Mouse (Mus musculus) liver, embryonic 11.5 days (tissue): ENCODE data around the gene Atat1. TPM values are rescaled to one million over a fixed set of nuclear protein-coding genes. Genes with fewer than 3 reads are reported as not detected.

Experiments
- ATAC-seq: fragments of 200-750 bp; cut with Nextera tagmentation; replicated peaks from 2 replicates; pipeline ENCODE4 v1.8.0; 2017; ENCODE audit warnings: moderate number of reproducible peaks, mild to moderate bottlenecking, moderate TSS enrichment, moderate library complexity; ENCODE audit not compliant: low FRiP score
- DNase-seq: peaks from one replicate; pipeline ENCODE4 v3.0.0-alpha.2; 2017; ENCODE audit warnings: low spot score
- H3K27ac ChIP-seq: fragments of 300-500 bp; sonication (generic); 2 replicates; pipeline ENCODE4 v1.5.1; 2014; ENCODE audit warnings: mild to moderate bottlenecking, low read depth, low read length, control low read depth
- H3K27me3 ChIP-seq: fragments of 300-500 bp; sonication (generic); replicated peaks from 2 replicates; pipeline ENCODE4 v1.6.1; 2014; ENCODE audit warnings: low read length, mixed read lengths; ENCODE audit not compliant: control insufficient read depth, insufficient read depth
- H3K36me3 ChIP-seq: fragments of 300-500 bp; sonication (generic); 2 replicates; pipeline ENCODE4 v1.6.1; 2014; ENCODE audit warnings: mild to moderate bottlenecking, low read length, moderate library complexity, mixed read lengths; ENCODE audit not compliant: control insufficient read depth, insufficient read depth
- H3K4me1 ChIP-seq: fragments of 300-500 bp; sonication (generic); replicated peaks from 2 replicates; pipeline ENCODE4 v1.6.1; 2014; ENCODE audit warnings: low read length, mixed read lengths; ENCODE audit not compliant: control insufficient read depth, insufficient read depth
- H3K4me2 ChIP-seq: fragments of 300-500 bp; sonication (generic); 2 replicates; pipeline ENCODE4 v1.6.1; 2014; ENCODE audit warnings: mild to moderate bottlenecking, control low read depth, moderate library complexity
- H3K4me3 ChIP-seq: fragments of 300-500 bp; sonication (generic); 2 replicates; pipeline ENCODE4 v1.5.1; 2014; ENCODE audit warnings: low read depth, low read length, control low read depth
- H3K9ac ChIP-seq: fragments of 300-500 bp; sonication (generic); 2 replicates; pipeline ENCODE4 v1.6.1; 2014; ENCODE audit warnings: low read depth, low read length, control low read depth
- H3K9me3 ChIP-seq: fragments of 300-500 bp; sonication (generic); 2 replicates; pipeline ENCODE4 v1.6.1; 2016; ENCODE audit warnings: low read length, inconsistent platforms, mixed read lengths; ENCODE audit not compliant: control insufficient read depth
- WGBS: fragments of 180-500 bp; shearing (Covaris S2); extraction: QIAGEN DNeasy Blood & Tissue Kit; methylation state at CpG from one replicate; pipeline ENCODE4 v1.1.7; 2014; 5-methylcytosine and 5-hydroxymethylcytosine counted together
- polyA plus RNA-seq: library from polyadenylated mRNA; unstranded; fragments of >200 nt; fragmentation: Nextera tagmentation; extraction: Ambion mirVana; gene quantifications from 2 replicates; pipeline ENCODE4 v1.2.1, GENCODE M21; 2014

The Atat1 gene
- polyA plus RNA-seq, 1 experiment from 2014 or later, result 40.0 TPM

- Histone ChIP-seq H3K4me1 (peaks cover 40% of the 10 kb centered on the region), H3K27me3 (peaks cover 4% of the 10 kb centered on the region; the same call in 1 of the 2 replicates)
Observed at GRCm38 (mm10) chr17:35865481-35866280, 44.2 kb downstream of the Atat1 start, which contains the start of gene Ppp1r18. Gene Ppp1r18, plus strand, starts transcription at chr17:35865593.

DNA sequence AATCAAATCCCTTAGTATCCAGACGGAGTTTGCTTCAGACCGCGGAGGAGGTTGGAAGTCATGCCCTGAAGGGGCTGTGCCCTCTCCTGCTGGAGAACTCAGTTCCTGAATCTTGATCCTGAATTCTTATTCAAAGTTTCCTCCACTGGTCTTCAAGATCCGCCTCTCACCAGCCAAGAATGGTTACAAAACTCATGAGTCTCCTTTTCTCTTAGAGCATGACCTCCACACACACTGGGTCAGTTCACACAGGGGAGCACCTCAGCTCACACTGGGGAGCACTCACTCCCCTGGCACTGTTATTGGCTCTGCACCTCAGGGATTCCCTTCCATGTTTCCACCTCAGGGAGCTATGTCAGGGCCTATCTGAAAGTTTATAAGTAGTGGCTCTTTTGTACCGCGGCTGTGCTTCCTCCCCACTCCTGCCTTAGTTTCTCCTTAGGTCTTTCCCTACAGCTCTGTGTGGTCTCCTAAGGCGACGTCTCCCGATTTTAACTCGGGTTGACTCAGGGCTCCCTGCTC lies 45.0 kb downstream of the Atat1 start:
- Histone ChIP-seq H3K4me1 (peaks cover 36% of the 10 kb centered on the region), H3K36me3 (no peaks in the 10 kb centered on the region), H3K9me3 (no peaks in the 10 kb centered on the region), H3K27me3 (peaks cover 4% of the 10 kb centered on the region; the same call in 1 of the 2 replicates), H3K4me2 (peak overlapping the region; percentile 97), H3K27ac (peak overlapping the region; percentile 82; the same call in 1 of the 2 replicates), H3K4me3 (peak overlapping the region; percentile 59), H3K9ac (no peak overlapping the region)
- 25% methylated on average over 10 of the region's 10 CpGs for WGBS
- no peak for DNase-seq
- no peak for ATAC-seq

More at GRCm38 (mm10) chr17:35865481-35866280, 44.2 kb downstream of the Atat1 start, which contains the start of gene Ppp1r18:
- peak within 1 kb of the TSS; percentile 68 for H3K9ac ChIP-seq
- WGBS, result under 1% methylated on average over 37 of the region's 48 CpGs
- DNase-seq (peak; percentile 81), ATAC-seq (0 out of 2 replicates have a peak, but pooled peaks have one; percentile 8)
- peak within 1 kb of the TSS; percentile 97 for H3K4me2 ChIP-seq
- H3K36me3 ChIP-seq, result no peaks in the 10 kb centered on the region
- H3K27ac ChIP-seq, result peak within 1 kb of the TSS; percentile 82
- H3K4me3 ChIP-seq, result peak within 1 kb of the TSS; percentile 59
- no peaks in the 10 kb centered on the region for H3K9me3 ChIP-seq

GRCm38 (mm10) chr17:35861198-35861857 lies 48.5 kb downstream of the Atat1 start, which contains the start of gene Nrm:
Gene Nrm, plus strand, starts transcription at chr17:35861318.
- Histone ChIP-seq H3K4me2 (peak within 1 kb of the TSS; percentile 69), H3K27me3 (no peaks in the 10 kb centered on the region), H3K9ac (peak within 1 kb of the TSS; percentile 81), H3K36me3 (peaks cover 9% of the 10 kb centered on the region), H3K27ac (peak within 1 kb of the TSS; percentile 83), H3K4me1 (peaks cover 14% of the 10 kb centered on the region), H3K4me3 (peak within 1 kb of the TSS; percentile 76), H3K9me3 (no peaks in the 10 kb centered on the region)
- peak; percentile 93 for ATAC-seq
- under 1% methylated on average over 47 of the region's 47 CpGs for WGBS
- peak; percentile 93 for DNase-seq

GRCm38 (mm10) chr17:35860831-35861197 lies 49.1 kb downstream of the Atat1 start:
- Histone ChIP-seq H3K4me3 (peak overlapping the region; percentile 76), H3K4me2 (peak overlapping the region; percentile 69), H3K4me1 (peaks cover 14% of the 10 kb centered on the region), H3K27ac (peak overlapping the region; percentile 83; the same call in 1 of the 2 replicates), H3K27me3 (no peaks in the 10 kb centered on the region), H3K9ac (peak overlapping the region; percentile 81), H3K9me3 (no peaks in the 10 kb centered on the region), H3K36me3 (peaks cover 9% of the 10 kb centered on the region)
- no peak for DNase-seq
- ATAC-seq, result no peak
- 6% methylated on average over 12 of the region's 12 CpGs for WGBS

DNA sequence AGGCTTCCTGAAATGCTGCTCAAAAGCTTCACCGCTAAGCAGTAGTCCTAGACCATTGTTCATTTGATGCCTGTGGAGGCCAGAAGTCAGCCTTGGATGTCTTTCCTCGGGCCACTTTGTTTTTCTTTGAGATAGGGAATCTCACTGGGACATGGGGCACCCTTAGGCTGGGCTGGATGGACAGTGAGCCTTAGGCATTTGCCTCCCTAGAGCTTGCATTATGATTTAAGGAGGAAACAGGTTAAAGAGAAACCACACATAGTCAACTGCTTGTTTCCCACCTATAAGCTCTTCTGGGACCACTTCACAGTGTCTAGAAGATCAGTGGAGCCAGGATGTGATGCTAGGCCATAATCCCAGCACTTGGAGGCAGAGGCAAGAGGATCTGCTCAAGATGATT lies 50.0 kb downstream of the Atat1 start:
- no peaks in the 10 kb centered on the region for H3K27me3 ChIP-seq
- H3K27ac ChIP-seq, result no peak overlapping the region
- H3K4me2 ChIP-seq, result no peak overlapping the region
- peaks cover 11% of the 10 kb centered on the region for H3K4me1 ChIP-seq
- H3K9ac ChIP-seq, result no peak overlapping the region
- WGBS, result 71% methylated on average over 2 of the region's 2 CpGs
- ATAC-seq, result no peak
- H3K36me3 ChIP-seq, result peaks cover 11% of the 10 kb centered on the region
- H3K9me3 ChIP-seq, result no peaks in the 10 kb centered on the region
- H3K4me3 ChIP-seq, result no peak overlapping the region
- no peak for DNase-seq

- no peak overlapping the region for H3K9ac ChIP-seq
- no peaks in the 10 kb centered on the region for H3K9me3 ChIP-seq
- H3K27me3 ChIP-seq, result no peaks in the 10 kb centered on the region
- no peak for DNase-seq
- no peak overlapping the region; the same call in 1 of the 2 replicates for H3K27ac ChIP-seq
- H3K4me1 ChIP-seq, result peaks cover 8% of the 10 kb centered on the region
- H3K4me3 ChIP-seq, result no peak overlapping the region
- ATAC-seq, result no peak
- H3K36me3 ChIP-seq, result peaks cover 15% of the 10 kb centered on the region
- no peak overlapping the region for H3K4me2 ChIP-seq
- WGBS, result 82% methylated on average over 1 of the region's 1 CpGs
Observed at GRCm38 (mm10) chr17:35859371-35859770, 50.5 kb downstream of the Atat1 start.

DNA sequence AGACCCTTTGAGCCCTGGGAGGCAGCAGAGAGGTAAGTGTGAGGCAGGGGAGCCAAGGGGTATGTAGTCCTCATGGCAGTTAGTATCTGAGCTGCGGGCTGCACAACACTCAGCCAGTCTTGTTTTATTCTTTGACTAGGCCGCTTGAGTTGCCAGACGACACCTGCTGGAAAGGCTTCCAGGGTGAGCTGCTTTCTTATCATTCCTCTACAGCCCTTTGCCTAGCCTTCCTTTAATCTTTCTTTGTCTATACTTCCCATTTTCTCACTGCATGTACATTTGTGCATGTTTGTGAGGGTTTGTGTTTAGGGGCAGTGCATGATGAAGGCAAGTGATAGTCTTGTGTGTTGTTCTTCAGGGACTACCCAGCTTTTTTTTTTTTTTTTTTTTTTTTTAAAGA lies 58.9 kb downstream of the Atat1 start:
- peaks cover 66% of the 10 kb centered on the region for H3K36me3 ChIP-seq
- peak overlapping the region; percentile 10; the same call in 1 of the 2 replicates for H3K9ac ChIP-seq
- peaks cover 10% of the 10 kb centered on the region for H3K4me1 ChIP-seq
- 46% methylated on average over 3 of the region's 3 CpGs for WGBS
- H3K9me3 ChIP-seq, result no peaks in the 10 kb centered on the region
- DNase-seq, result no peak
- ATAC-seq, result peak; percentile 83
- H3K27me3 ChIP-seq, result no peaks in the 10 kb centered on the region
- H3K4me2 ChIP-seq, result 0 out of 2 replicates have a peak overlapping the region, but pooled peaks have one; percentile 13
- H3K27ac ChIP-seq, result peak overlapping the region; percentile 86
- H3K4me3 ChIP-seq, result no peak overlapping the region

GRCm38 (mm10) chr17:35848112-35848511 lies 61.8 kb downstream of the Atat1 start:
- 56% methylated on average over 1 of the region's 1 CpGs for WGBS
- Histone ChIP-seq H3K4me2 (no peak overlapping the region), H3K9ac (no peak overlapping the region), H3K36me3 (peaks cover 65% of the 10 kb centered on the region), H3K27ac (no peak overlapping the region), H3K4me1 (peaks cover 10% of the 10 kb centered on the region), H3K9me3 (no peaks in the 10 kb centered on the region), H3K4me3 (no peak overlapping the region), H3K27me3 (no peaks in the 10 kb centered on the region)
- no peak for ATAC-seq
- peak; percentile 26 for DNase-seq
